Mouse (Mus musculus) spleen, adult 18-20 months (tissue): ENCODE measurements around the gene Lnx2.

Experiments
- DNase-seq, 2 experiments: peaks; one replicate each; pipeline ENCODE4 v3.0.0; 2022; ENCODE audit warnings: mixed read lengths in 2 of 2

The Lnx2 gene

DNA sequence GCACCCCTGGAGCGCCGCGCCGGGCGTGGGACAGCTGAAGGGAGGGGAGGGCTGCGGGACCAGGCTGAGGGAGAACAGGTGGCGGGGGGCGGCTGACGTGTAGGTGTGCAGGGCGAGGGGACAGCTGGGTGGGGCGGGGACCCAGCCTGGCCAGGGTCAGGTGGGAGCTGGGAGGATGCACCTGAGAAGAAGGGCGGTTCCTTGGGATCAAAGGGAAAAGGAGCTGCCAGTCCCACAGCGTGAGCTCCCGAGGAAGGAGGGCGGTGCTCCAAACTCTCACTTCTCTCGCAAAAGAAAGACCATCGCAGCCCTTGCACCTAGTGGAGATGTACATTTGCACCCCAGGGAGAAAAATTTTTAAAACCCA, 396 bp upstream of the Lnx2 start, which contains the start of gene Polr1d:
Gene Polr1d (plus strand): TSS at position 252 of the 367 bp plus-strand sequence.
- DNase-seq, result no peak

DNA sequence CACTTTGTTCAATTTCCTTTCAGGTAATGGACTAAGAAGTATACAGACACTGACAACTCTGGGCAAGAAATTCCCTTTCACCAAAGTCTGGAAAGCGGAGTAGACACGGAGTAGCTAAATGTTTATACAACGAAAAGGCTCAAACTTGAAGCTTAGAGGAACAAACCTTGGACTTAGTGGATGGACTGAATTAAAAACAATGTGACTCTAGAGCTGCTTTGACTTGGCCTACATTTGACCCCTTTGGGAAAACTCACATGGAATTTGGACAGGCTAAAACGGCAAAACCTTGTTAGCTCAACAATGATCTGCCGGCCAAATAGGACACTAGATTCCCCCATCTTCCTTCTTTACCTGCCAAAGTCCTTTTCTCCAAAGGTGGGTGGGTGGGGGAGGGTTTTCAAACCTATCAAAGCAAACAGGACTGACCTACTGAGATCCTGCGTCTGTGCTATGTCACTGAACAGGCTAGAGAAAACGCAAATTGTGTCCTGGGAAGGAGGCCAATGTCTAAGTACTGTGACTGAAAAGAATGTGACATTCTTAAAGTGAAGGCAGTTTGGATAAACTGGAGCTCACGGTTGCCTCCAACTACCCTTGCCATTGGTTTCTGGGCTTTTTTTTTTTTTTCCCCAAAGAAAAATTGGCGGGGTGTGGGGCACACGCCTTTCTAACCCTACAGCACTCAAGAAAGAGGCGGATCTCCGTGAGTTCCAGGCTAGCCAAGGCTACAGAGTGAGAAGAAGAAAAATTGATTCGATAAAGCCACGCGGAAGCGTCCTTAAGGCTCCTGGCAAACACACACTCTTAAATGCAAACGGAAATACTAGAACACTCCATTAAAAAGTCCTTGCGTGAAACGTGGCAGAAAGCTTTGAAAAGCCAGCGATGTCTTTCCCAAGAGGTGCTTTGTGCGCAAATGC, 1.0 kb downstream of the Lnx2 start:
- no peak for DNase-seq

DNA sequence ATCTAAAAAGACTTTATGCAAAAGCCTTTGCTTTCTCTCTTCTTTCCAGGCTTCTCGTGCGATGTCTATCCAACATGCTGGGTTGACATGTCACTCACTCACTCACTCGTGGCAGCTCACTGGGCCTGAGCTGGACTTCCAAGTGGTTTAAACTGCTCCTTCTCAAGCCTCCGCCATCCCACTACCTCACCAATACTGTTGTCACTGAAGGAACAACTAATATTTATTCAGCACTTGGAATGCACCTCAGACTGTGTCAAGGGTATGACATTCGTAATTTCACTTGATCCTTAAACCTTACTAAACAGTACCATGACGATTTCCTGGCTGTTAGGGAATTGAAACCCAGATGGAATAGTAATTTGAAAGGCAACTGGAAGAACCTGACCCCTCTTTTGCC, 2.6 kb downstream of the Lnx2 start:
- no peak for DNase-seq

DNA sequence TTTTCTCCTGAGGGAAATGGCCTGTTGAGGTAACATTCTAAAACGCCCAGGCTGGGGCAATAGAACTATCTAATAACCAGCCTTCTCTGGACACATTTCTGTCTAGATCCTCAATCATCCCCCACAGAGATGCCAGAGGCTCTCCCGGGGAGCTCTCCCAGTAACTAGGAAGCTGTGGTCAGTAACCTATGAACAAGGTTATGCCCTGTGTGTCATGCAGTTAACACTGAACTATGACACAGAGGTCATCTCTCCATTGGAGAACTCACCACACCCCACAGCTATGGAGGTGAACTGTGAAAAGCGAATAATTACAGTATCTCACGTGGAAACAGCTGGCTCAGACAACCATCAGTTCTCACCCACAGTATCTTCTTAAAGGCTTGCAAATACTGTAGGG, 4.5 kb downstream of the Lnx2 start:
- no peak for DNase-seq

DNA sequence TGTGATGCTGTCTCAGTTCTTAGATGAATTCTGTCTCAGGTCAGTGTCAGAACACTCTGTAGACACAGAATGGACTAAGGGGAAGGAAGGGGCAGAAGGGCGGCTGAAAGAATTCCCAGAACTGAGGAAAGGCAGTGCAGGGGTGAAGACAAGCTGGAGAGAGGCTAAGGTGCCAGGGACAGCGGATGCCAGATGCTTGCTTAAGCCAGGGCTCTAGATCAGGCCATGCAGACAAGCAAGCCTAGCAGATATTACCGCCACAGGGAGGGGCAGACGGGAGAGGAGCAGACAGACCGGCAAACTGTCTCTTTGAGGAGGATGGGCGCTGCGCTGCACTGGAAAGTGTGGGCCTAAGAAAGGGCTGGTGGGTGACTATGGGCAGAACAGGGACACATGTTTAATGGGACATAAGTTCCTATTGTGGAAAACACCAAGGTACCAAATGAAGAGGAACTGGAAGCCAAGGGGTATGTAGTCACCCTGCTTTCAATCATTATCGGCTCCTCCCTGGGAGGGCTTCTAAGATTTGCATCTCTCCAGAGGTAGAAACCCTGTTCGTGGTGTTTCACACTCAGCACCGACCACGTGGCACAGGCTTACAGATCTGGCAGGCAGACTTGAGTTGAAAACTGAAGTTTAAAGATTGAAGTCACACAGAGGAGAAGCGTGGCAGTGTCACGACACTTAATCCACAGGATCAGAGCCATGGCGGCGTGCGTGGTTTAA, 5.4 kb downstream of the Lnx2 start:
- DNase-seq, result no peak

DNA sequence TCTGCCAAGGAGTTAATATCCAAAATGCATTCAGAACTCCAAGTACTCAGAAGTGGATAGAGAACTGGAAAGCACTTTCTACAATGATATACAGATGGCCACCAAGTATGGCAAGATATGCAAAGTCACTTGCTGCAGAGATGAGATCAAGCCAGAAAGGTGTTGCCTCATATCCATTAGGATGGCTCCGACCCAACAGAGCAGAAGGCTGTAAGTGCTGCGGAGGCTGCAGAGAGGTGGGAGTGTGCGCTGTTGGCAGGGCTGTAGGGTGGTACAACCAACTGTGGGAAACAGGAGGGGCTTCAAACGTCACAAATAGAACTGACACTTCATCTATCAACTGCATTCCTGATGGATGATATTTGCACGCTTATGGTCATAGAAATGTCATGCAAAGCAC, 7.5 kb downstream of the Lnx2 start:
- no peak for DNase-seq

DNA sequence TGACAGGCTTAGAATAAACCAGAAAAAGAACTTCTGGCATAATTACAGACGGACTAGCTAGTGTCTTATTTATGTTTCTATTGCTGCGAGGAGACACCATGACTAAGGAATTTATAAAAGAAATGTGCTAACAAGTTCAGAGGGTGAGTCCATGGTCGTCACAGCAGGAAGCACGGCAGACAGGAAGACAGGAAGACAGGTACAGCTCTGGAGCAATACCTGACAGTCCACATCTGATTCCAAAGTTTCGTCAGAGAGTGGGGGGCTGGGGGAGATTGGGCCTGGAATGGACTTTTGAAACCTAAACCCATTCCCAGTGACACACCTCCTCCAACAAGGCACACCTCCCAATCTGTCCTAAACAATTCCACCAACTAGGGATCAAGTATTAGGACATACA, 9.4 kb downstream of the Lnx2 start:
- no peak for DNase-seq

DNA sequence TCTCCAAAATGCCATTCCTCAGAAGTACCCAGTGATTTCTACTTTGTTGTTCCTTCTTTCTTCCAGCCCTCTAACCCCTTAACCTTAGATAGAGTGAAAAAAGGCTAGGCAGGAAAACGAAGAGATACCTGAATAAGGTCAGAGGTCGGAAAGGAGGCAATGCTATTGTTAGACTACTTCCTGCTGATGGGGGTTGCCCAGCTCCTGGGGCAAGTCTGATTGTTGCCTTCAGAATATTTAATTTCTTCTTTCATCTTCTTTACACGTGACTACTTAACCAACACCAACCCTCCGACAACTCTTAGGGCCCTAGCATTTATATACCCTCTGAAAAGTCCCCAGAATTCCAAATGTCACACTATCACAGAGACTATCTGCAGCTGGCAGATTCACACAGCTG, 10.3 kb downstream of the Lnx2 start:
- DNase-seq, result no peak

DNA sequence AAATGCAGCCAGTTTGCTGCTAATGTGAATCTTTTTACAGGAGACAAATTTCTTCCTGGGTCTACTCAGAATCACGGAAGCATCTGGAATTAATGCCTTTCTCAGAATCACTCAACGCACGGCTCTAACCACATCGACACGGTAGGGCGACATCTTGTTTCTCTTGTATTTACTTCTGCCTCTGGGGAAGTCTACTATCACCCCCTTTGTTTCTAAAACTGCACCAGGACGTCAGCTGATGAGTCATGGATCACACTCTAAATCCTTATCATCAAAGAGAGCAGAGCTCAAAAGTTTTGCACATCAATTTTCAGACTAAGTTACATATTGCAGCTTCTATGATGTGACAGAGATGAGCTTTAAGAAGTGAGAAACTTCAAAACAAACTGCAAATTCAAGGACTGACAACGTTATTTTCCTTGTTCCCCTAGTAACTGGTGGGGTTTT, 13.1 kb downstream of the Lnx2 start:
- no peak for DNase-seq

DNA sequence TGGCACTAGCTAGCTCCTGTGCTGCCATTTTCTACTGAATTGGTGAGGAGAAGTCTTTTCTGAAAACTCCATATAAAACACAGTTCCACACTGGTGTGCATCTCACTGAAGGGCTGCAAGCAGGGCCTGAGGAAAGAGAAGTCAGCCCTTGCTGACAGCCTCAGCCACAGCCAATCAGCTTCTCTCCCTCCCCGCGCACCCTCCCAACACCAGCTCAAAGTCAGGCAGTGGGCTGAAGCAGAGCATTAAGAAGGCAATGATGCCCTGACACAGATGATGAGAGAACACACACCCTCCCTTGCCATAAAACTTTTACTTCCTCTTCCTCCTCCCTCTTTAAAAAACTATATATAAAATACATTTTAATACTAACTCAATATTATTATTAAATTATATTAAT, 16.4 kb downstream of the Lnx2 start:
- peak; percentile 47 to 65 for DNase-seq

DNA sequence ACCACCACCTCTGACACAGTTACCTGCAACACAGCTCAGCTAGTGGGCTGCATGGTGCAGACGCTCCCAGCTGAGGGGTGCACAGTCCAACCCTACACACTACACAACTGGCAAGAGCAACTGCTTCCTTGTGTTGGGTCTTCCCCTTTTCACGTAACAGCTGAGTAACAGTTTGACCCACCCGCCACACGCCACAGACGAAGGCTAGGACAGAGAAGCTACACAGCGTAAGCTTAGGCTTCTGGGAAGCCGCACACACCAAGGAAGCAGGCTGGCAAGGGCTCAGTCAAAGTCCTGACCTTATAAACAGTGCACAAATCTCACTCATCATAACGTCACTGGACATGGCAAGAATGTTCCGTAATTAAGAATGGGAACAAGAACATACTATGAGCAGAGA, 17.1 kb downstream of the Lnx2 start:
- no peak for DNase-seq

DNA sequence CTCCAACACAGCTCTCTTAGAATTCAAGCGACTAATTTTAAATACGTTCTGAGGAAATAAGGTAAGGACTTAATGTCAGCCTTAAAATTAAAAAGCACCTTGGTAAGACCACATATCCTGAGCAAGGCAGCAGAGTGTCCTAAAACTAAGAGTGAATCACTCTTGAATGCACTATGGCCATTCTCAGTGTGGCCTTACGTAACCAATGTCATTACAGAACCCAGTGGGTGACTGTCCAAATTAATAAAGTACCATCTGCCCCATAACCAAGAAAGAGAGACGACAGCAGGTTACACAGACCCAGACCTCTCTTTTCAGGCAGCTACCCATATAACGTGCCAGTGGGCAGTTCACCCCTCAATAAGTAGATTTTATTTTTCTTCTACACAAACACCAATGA, 17.7 kb downstream of the Lnx2 start:
- DNase-seq, result no peak

DNA sequence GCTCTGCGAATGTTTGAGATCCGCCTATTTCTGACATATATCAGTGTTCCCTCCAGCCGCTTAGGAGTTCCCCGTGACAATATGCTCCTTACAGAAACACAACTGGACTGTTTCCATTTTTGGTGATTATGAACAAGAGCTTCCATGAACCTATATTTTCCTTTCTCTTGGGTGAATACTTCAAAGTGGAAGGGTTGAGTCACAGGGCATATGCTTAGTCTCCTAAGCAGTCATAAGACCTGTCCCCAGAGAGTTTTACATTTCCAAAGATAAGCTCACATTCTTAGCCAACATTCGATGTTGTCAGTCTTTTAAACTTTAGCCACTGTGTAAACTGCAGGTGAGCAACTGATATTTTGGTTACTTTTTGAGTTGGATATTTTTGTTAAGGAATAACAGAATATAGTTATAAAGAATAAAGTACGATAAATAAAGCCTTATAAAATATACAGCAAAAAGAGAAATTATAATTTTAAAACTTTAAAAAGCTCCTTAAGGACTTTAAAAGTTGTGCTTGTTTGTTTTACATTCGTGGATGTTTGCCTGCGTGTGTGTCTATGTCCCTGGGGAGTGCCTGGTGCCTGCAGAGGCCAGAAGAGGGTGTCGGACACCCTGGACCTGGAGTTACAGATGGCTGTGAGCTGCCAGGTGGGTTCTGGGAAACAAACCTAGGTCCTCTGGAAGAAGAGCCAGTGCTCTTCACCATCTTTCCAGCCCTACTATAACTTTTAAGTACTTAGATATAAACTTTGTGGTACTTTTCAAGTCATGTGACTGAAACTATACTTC, 18.6 kb downstream of the Lnx2 start:
- DNase-seq, result no peak

DNA sequence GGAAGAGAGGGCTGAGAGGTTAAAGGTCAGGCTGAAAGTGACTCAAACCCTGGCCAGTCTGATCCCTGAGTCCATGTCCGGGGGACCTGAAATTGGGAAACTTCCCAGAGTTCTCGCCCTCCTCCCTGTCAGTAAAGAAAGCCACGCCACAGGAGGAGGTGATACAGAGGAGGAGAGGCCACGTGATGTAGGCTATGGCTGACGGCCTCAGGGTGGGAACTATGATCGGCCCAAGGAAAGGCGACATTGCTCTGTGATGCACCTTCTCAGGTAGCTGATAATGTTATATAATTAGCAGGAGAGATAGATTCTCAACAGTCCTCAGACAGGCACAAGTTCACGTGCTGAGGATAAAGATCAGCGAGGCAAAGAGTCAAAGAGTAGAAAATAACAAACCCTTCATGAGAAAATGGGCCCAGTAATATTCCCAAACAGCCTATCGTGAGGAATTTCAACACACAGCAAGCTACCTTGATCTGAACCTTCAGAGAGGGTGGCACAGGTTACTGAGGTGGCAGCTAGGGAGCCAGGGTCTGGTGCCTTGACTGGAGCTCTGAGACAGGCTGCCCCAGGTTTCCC, 19.6 kb downstream of the Lnx2 start:
- no peak for DNase-seq

DNA sequence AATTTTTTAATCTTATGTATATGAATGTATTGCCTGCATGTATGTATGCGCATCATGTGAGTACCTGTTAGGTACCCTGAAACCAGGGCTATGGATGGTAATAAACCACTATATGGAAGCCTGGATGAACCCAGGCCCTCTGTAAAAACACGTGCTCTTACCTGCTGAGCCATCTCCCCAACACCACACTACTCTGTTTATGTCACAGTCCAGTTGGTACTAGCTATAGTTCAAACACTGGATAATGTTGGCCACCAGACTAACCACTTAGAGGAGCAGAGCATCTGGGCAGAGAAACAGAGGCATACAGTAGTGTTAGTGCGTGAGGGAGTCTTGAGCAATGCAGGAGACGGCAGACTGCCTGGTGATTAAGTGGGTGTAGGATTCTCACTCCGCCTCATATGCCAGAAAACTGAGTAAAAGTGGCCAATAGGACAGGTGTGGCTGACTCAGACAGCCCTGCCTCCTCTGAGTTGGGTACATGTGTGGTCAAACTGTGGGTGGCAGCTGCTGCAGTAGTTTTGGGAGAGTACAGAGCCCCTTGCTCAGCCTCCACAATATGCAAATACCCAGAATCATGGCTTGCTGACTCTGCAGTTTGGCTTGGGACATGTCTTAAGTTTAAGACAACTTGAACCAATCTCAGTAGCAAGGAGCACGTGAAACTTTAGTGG, 20.7 kb downstream of the Lnx2 start:
- no peak for DNase-seq

DNA sequence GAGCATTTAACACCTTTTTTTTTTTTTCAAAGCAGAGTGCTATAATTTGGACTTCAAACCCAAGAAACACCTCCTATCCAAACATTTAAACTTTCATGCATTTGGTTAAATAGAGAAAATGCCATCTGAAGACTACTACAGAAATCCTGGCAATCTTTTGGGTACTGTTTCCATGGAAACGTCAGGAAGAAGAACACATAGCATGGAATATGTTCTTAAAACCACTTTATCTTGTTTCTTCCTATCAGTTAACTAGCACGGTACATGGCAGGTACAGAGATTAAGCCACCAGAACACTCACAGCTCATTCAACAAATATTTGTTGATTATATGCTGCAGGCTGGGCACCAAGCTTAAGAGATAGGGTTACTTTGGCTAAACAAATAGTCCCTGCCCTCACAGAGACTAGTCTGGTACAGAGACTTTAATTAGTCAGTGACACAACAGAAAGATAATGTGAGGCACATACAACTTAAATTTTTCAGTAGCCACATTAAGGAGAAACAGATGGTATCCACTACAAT, 21.6 kb downstream of the Lnx2 start:
- DNase-seq, result no peak

DNA sequence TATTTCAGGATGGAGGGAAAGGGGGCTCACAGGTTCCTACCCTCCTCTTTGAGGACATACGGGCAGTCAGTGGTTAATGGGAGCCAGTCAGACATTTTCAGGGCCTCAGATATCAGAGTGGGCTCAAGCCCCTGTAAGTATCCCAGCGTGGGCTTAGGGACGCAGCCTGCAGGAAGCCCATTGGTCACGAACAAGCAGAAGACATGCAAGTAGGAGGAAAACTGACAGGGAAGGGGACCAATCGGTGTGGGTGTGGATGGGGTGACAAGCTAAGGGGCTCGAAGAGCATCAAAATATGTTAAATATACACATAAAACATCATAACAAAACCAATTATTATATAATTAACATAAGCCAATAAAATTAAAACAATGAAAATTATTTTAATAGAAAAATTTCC, 22.1 kb downstream of the Lnx2 start:
- no peak for DNase-seq

DNA sequence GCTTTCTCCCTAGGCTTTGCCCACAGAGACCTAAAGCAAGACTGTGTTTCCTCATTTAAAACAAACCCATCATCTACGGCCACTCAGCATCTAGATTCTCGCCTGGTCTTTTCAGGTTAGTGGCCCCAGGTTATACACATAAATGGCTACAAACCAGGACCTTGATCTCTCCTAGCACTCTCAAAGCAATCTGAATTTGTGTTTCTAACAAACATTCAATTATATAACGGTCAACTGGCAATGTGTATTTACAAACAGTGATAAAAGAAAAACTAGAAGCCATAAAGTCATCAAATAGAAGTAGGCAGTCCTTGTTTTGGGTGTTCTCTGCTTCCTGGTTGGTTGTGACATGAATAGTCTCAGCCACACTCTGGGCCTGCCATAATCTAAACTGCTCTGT, 22.9 kb downstream of the Lnx2 start:
- DNase-seq, result no peak

DNA sequence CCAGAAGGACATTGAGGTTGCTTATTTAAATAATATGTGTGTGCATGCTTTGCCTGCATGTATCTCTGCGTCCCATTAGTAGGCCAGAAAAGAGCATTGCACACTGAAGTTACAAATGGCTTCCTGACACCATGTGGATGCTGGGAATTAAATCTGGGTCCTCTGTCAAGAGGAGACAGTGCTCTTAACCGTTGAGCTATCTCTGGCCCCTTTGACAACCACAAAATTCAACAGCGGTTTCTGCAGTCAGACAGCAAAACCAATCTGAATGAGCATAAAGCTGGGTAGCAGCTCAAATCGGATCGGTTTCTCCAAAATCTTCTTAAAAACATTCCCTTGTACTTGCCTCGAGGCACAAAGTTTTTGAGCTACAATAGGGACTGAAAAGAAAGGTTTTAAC, 23.3 kb downstream of the Lnx2 start:
- no peak for DNase-seq

DNA sequence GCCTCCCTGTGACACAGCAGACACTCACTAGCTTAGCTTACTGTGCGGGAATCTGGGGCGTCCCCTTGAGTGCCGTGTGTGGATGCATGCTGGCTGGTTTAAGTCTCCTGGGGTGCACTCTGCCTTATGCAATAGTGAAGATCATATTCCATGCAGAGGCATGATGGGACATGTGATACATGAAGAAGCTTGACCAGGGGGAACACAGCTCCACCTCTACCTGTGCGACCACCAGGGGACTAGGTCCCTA, 24.2 kb downstream of the Lnx2 start:
- DNase-seq, result no peak

DNA sequence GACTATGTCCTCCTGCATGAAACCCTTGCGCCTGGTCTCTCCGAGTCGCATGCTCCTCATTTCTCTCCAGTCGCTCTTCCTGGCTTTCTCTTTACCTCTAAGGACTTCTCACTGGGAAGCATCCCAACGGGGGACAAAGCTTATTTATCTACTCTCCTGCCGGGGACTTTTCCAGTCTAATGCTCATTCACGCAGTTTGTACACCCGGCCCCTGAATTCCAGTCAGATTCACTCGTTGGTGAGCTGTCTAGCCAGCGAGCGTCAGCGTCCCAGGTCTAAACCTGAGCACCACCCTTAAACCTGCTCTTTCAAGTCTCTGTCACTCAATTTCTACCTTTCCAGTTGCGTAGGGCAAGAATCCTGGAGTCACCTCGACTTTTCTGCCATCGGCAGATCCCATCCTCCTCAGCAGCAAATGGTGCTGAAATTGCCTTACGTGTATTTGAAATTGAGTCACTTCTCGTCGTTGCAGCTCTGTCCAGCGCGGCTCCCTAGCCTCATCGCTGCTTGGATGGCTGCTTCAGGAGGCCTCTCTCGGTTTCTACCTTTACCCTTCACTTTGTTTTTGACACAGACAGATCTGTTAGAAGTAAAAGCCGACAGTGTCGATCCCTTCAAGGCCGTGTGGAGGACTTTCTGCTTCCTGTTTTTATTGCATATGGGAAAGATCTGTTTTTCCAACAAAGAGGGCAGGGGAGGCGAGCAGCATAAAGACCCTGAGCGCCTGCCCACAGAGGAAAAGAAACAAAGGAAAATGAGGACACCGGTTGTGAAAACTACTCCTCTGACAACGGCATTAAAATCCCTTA, 24.7 kb downstream of the Lnx2 start:
- no peak for DNase-seq
